Mouse (Mus musculus): ENCODE results near the gene Adgrb2. TPM values are rescaled to one million over a fixed set of nuclear protein-coding genes. Genes with fewer than 3 reads are reported as not detected.
A peak's percentile ranks its signal among the peaks of the same experiment; 100 is the strongest.

The Adgrb2 gene
- polyA plus RNA-seq, 1 experiment = 116 TPM

DNA sequence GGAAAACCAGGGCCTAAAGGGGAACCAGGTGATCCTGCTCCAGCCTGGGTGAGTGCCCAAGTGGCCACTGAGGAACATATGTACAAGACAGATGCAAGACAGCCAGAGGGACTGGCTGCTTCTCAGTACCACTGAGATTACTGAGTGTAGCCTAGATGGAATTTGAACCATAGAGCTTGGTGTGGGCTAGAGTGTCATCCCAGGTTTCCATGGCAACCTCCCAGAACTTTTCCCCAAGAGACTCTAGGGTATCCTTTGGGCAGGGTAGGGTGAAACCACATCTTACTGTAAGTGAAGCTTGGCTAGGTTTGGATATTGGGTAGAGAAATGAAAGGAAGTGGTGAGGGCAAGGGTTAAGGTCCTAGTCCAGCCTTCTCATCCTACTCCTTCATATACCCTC, 76.3 kb downstream of the Adgrb2 start:
- no peak for DNase-seq
- TF ChIP-seq CTCF (IDR thresholded peaks at IDR 0.05; ENCODE audit: borderline replicate concordance, insufficient read depth, low read depth, low read length) (no peak), POLR2A (IDR thresholded peaks at IDR 0.05; ENCODE audit: borderline replicate concordance, insufficient read depth, low read length) (no peak)
- Histone ChIP-seq H3K27me3 (ENCODE audit: control insufficient read depth, insufficient read depth, low read length) (no peaks in the 10 kb centered on the region), H3K27ac (ENCODE audit: insufficient read depth, low read length) (no peak overlapping the region), H3K4me3 (replicated peaks; ENCODE audit: insufficient read depth, low read depth, low read length) (no peak overlapping the region), H3K4me1 (ENCODE audit: control insufficient read depth, insufficient read depth, low read length) (peaks cover 6% of the 10 kb centered on the region)

DNA sequence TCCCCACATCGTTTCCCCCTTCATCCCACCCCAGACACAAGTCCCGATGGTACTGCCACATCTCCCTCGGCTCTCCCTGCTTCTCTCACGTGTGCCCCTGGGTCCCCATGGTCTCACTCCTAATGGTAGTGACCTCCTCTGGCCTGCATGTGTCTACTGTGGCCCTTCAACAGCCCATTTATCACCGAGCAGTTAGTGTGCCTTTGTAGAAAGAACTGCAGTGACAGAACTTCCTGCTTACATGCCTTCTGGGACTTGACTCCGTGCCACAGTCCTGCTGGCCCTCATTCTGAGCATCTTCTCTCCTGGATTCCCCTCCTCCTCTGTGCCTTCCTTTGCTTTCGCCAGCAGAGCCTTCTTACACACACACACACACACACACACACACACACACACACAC, 78.5 kb downstream of the Adgrb2 start:
- DNase-seq = no peak
- H3K27ac ChIP-seq (ENCODE audit: insufficient read depth, low read length) = no peak overlapping the region
- H3K4me3 ChIP-seq (replicated peaks; ENCODE audit: insufficient read depth, low read depth, low read length) = no peak overlapping the region
- no peaks in the 10 kb centered on the region for H3K27me3 ChIP-seq (ENCODE audit: control insufficient read depth, insufficient read depth, low read length)
- H3K4me1 ChIP-seq (ENCODE audit: control insufficient read depth, insufficient read depth, low read length) = peaks cover 6% of the 10 kb centered on the region
- 56% methylated on average over 7 of the region's 7 CpGs for WGBS
- TF ChIP-seq POLR2A (IDR thresholded peaks at IDR 0.05; ENCODE audit: borderline replicate concordance, insufficient read depth, low read length) = no peak
- TF ChIP-seq CTCF (IDR thresholded peaks at IDR 0.05; ENCODE audit: borderline replicate concordance, insufficient read depth, low read depth, low read length) = no peak

DNA sequence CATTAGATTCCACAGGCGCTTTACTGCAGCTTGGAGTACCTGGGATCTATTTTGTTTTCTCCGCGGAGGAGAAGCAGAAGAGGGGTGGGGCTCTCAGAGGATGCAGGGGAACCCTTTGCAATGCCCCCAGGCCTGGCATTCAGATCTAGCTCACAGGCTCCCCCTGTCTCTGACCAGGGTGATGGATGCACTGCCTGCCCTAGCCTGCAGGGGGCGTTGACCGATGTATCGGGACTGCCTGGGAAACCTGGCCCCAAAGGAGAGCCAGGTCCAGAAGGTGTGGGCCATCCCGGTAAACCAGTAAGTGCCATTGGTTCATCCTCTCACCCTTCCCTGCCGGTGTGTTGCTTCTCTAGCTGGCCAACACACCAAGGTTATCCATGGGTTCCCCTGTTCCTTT, 82.1 kb downstream of the Adgrb2 start:
- Histone ChIP-seq H3K4me1 (ENCODE audit: control insufficient read depth, insufficient read depth, low read length) (peaks cover 6% of the 10 kb centered on the region), H3K27me3 (ENCODE audit: control insufficient read depth, insufficient read depth, low read length) (no peaks in the 10 kb centered on the region), H3K27ac (ENCODE audit: insufficient read depth, low read length) (no peak overlapping the region), H3K4me3 (replicated peaks; ENCODE audit: insufficient read depth, low read depth, low read length) (no peak overlapping the region)
- peak in 1 of 2 experiments; percentile 53 for DNase-seq
- 27% methylated on average over 8 of the region's 8 CpGs for WGBS
- TF ChIP-seq POLR2A (IDR thresholded peaks at IDR 0.05; ENCODE audit: borderline replicate concordance, insufficient read depth, low read length) (no peak), CTCF (IDR thresholded peaks at IDR 0.05; ENCODE audit: borderline replicate concordance, insufficient read depth, low read depth, low read length) (peak; percentile 65)

DNA sequence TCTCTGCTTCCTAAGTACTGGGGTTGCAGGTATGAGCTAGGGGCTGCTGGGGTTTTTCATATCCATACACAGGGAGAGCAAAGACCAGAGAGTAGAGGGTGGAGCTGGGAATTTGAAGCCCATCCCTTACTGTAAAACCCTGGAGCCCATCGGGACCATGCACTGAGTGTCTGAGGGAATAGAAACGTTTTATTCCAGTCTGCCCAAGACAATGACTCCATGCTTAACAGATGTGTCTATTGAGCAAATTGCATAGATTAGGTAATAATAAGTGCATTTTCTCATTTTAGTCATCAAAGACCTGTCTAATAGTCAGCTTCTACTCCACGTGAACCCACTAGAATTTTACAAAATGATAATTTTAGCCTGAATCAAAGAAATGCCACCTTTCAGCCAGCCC, 85.9 kb downstream of the Adgrb2 start:
- Histone ChIP-seq H3K27me3 (ENCODE audit: control insufficient read depth, insufficient read depth, low read length) (no peaks in the 10 kb centered on the region), H3K4me3 (replicated peaks; ENCODE audit: insufficient read depth, low read depth, low read length) (no peak overlapping the region), H3K27ac (ENCODE audit: insufficient read depth, low read length) (no peak overlapping the region), H3K4me1 (ENCODE audit: control insufficient read depth, insufficient read depth, low read length) (peaks cover 12% of the 10 kb centered on the region)
- TF ChIP-seq CTCF (IDR thresholded peaks at IDR 0.05; ENCODE audit: borderline replicate concordance, insufficient read depth, low read depth, low read length) (no peak), POLR2A (IDR thresholded peaks at IDR 0.05; ENCODE audit: borderline replicate concordance, insufficient read depth, low read length) (no peak)
- no peak for DNase-seq
- WGBS = 80% methylated on average over 3 of the region's 3 CpGs

- peaks cover 24% of the 10 kb centered on the region for H3K4me1 ChIP-seq (ENCODE audit: control insufficient read depth, insufficient read depth, low read length)
- H3K27me3 ChIP-seq (ENCODE audit: control insufficient read depth, insufficient read depth, low read length) = no peaks in the 10 kb centered on the region
- no peak overlapping the region for H3K27ac ChIP-seq (ENCODE audit: insufficient read depth, low read length)
- no peak overlapping the region for H3K4me3 ChIP-seq (replicated peaks; ENCODE audit: insufficient read depth, low read depth, low read length)
- WGBS = 96% methylated on average over 2 of the region's 2 CpGs
- DNase-seq = no peak
- TF ChIP-seq CTCF (IDR thresholded peaks at IDR 0.05; ENCODE audit: borderline replicate concordance, insufficient read depth, low read depth, low read length) (no peak), POLR2A (IDR thresholded peaks at IDR 0.05; ENCODE audit: borderline replicate concordance, insufficient read depth, low read length) (no peak)
These were observed 87.1 kb downstream of the Adgrb2 start for GRCm38 (mm10) chr4:130071758-130072157.

Other genes with a start within 250 kb of the Adgrb2 start
- 42.0 and 42.5 TPM in 2 replicates for gene Khdrbs1, start 242.6 kb upstream of the Adgrb2 start, polyA plus RNA-seq (2012; rRNA removed)
- gene Ptp4a2, start 173.7 kb upstream of the Adgrb2 start, polyA plus RNA-seq (2012; rRNA removed) = 62.8 and 66.3 TPM in 2 replicates
- gene Spocd1, start 55.6 kb upstream of the Adgrb2 start, polyA plus RNA-seq (2012; rRNA removed) = 0.27 and 0.29 TPM in 2 replicates
- 36.4 and 44.3 TPM in 2 replicates for gene Col16a1, start 63.0 kb downstream of the Adgrb2 start, polyA plus RNA-seq (2012; rRNA removed)
- gene Pef1, start 117.7 kb downstream of the Adgrb2 start, polyA plus RNA-seq (2012; rRNA removed) = 89.3 and 90.2 TPM in 2 replicates
- 4.3 and 5.2 TPM in 2 replicates for gene Hcrtr1, start 154.5 kb downstream of the Adgrb2 start, polyA plus RNA-seq (2012; rRNA removed)
- gene Tinagl1, start 190.3 kb downstream of the Adgrb2 start, polyA plus RNA-seq (2012; rRNA removed) = 12.8 and 13.4 TPM in 2 replicates
- gene Gm853, start 237.5 kb downstream of the Adgrb2 start, polyA plus RNA-seq (2012; rRNA removed) = 0.33 and 0.67 TPM in 2 replicates